Mouse (Mus musculus) lung, postnatal 0 days (tissue): ENCODE data around the gene Cfap43.

ENCODE experiments used
- CTCF ChIP-seq: IDR thresholded peaks from 2 replicates; pipeline ENCODE4 v1.5.1; 2016; ENCODE audit warnings: antibody characterized with exemption, mild to moderate bottlenecking
- EP300 ChIP-seq: IDR thresholded peaks from 2 replicates; pipeline ENCODE4 v1.6.1; 2016; ENCODE audit warnings: antibody characterized with exemption, mild to moderate bottlenecking, control low read depth

DNA sequence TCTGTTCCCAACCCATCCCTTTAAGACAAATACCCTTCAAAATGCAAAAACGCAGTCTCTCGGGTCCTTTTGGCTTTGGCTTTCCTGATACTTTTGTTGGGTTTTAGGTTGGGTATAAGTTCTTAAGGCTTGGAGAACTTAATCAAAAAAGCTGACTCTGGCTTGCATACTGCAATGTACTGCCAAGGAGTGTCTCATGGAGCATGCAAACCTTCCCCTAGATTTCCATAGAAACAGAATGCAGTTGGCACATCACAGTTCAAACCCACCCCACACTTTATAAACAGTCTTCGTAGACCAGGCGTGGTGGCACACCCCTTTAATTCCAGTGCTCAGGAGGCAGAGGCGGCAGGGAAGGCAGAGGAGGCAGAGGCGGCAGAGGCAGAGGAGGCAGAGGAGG is 141.2 kb downstream of the Cfap43 start:
- TF ChIP-seq EP300 (no peak), CTCF (no peak)
